Mouse (Mus musculus) thymus, adult 2 months (tissue): ENCODE data around the gene Csmd2. TPM values are rescaled to one million over a fixed set of nuclear protein-coding genes. Genes with fewer than 3 reads are reported as not detected.

ENCODE experiments used
- DNase-seq: peaks from one replicate; pipeline ENCODE4 v3.0.0; 2021
- H3K27ac ChIP-seq: fragments of 200-500 bp; 2 replicates; pipeline ENCODE4 v1.5.1; 2012; ENCODE audit warnings: low read length, control low read depth; ENCODE audit not compliant: control insufficient read depth, insufficient read depth
- H3K27me3 ChIP-seq: fragments of 200-500 bp; 2 replicates; pipeline ENCODE4 v1.6.1; 2012; ENCODE audit warnings: mild to moderate bottlenecking, low read length, moderate library complexity, mixed read lengths; ENCODE audit not compliant: control insufficient read depth, insufficient read depth
- H3K36me3 ChIP-seq: fragments of 200-500 bp; 2 replicates; pipeline ENCODE4 v1.6.1; 2012; ENCODE audit warnings: mild to moderate bottlenecking, low read length, moderate library complexity; ENCODE audit not compliant: control insufficient read depth, insufficient read depth
- H3K4me1 ChIP-seq: fragments of 200-500 bp; replicated peaks from 2 replicates; pipeline ENCODE4 v1.6.1; 2012; ENCODE audit warnings: low read length; ENCODE audit not compliant: control insufficient read depth, insufficient read depth
- H3K4me3 ChIP-seq: fragments of 200-500 bp; 2 replicates; pipeline ENCODE4 v1.5.1; 2012; ENCODE audit warnings: mild to moderate bottlenecking, low read length, control low read depth, moderate library complexity; ENCODE audit not compliant: control insufficient read depth, insufficient read depth
- CTCF ChIP-seq: fragments of 200-500 bp; IDR thresholded peaks from 2 replicates; pipeline ENCODE4 v1.5.1; 2012; ENCODE audit warnings: mild to moderate bottlenecking, control low read depth, low read length, moderate library complexity, borderline replicate concordance; ENCODE audit not compliant: control insufficient read depth, poor library complexity, insufficient read depth; ENCODE audit errors: extremely low read depth
- POLR2A ChIP-seq: fragments of 200-500 bp; IDR thresholded peaks from 2 replicates; pipeline ENCODE4 v1.6.1; 2012; ENCODE audit warnings: mild to moderate bottlenecking, low read length, control low read depth, moderate library complexity; ENCODE audit not compliant: control insufficient read depth, poor library complexity, insufficient read depth; ENCODE audit errors: extremely low read depth
- WGBS: fragments of 180-500 bp; shearing (Covaris S2); methylation state at CpG from one replicate; pipeline ENCODE4 v1.1.7; 2018; 5-methylcytosine and 5-hydroxymethylcytosine counted together
- polyA plus RNA-seq: library from polyadenylated mRNA; depleted of rRNA; stranded (reverse); fragments of >200 nt; gene quantifications from 2 replicates; pipeline ENCODE4 v1.2.3, GENCODE M21; 2012

The Csmd2 gene
- polyA plus RNA-seq, 1 experiment: 0.50 TPM

DNA sequence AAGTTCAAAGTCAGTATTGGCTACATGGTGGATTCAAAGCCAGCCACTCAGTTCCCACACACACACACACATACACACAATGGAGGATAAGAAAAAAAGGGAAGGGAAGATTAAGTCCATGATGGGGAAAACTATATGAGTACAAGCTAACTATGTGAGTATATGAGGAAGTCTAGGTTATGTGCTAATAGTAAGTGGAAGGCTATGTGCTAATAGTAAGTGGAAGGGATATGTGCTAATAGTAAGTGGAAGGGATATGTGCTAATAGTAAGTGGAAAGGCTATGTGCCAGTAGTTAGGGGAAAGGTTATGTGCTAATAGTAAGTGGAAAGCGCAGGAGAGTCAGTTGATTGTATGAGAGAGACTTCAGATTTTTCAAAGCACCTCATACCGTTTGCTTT, 453.6 kb downstream of the Csmd2 start:
- Histone ChIP-seq H3K4me1 (no peaks in the 10 kb centered on the region), H3K27me3 (no peaks in the 10 kb centered on the region), H3K36me3 (no peaks in the 10 kb centered on the region), H3K4me3 (no peak overlapping the region), H3K27ac (no peak overlapping the region)
- no peak for DNase-seq
- WGBS: 97% methylated on average over 2 of the region's 2 CpGs
- no peak for TF ChIP-seq POLR2A
- TF ChIP-seq CTCF: no peak

- Histone ChIP-seq H3K4me3 (no peak overlapping the region), H3K4me1 (no peaks in the 10 kb centered on the region), H3K36me3 (no peaks in the 10 kb centered on the region), H3K27me3 (no peaks in the 10 kb centered on the region), H3K27ac (no peak overlapping the region)
- no peak for DNase-seq
- WGBS: 77% methylated on average over 8 of the region's 8 CpGs
- no peak for TF ChIP-seq CTCF
- TF ChIP-seq POLR2A: no peak
Measured at GRCm38 (mm10) chr4:128442791-128443190, 455.1 kb downstream of the Csmd2 start.

- Histone ChIP-seq H3K4me3 (no peak overlapping the region), H3K27me3 (no peaks in the 10 kb centered on the region), H3K36me3 (no peaks in the 10 kb centered on the region), H3K27ac (no peak overlapping the region), H3K4me1 (no peaks in the 10 kb centered on the region)
- no peak for DNase-seq
- WGBS: 79% methylated on average over 15 of the region's 15 CpGs
- TF ChIP-seq POLR2A (no peak), CTCF (no peak)
Measured at GRCm38 (mm10) chr4:128445514-128446260, 458.0 kb downstream of the Csmd2 start.

DNA sequence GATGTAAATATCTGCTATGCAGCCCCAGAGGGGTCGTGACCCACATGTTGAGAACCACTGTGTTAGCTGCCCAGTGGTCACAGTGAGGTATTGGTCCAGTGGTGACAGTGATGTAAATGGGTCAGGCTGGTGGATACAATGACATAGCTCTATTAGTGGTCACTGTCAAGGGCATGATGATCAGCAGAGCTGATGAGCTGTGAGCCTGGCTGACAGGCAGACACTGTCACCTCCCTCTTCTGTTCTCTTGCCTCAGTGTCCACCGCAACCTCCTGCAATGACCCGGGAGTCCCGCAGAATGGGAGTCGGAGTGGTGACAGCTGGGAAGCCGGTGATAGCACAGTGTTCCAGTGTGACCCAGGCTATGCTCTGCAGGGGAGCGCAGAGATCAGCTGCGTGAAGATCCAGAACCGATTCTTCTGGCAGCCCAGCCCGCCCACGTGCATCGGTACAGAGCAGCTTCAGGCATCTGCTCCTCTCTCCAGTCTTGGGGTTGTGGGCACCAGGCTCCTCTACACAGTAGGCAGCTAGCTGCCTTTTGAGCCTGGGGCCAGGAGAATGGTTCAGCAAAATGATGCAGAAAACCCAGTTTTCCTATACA, 461.3 kb downstream of the Csmd2 start:
- TF ChIP-seq CTCF (no peak), POLR2A (no peak)
- no peak for DNase-seq
- no peaks in the 10 kb centered on the region for H3K36me3 ChIP-seq
- H3K4me1 ChIP-seq: no peaks in the 10 kb centered on the region
- no peaks in the 10 kb centered on the region for H3K27me3 ChIP-seq
- H3K4me3 ChIP-seq: no peak overlapping the region
- WGBS: 92% methylated on average over 12 of the region's 12 CpGs
- no peak overlapping the region for H3K27ac ChIP-seq

GRCm38 (mm10) chr4:128450137-128450536, 462.5 kb downstream of the Csmd2 start:
- Histone ChIP-seq H3K36me3 (no peaks in the 10 kb centered on the region), H3K4me3 (no peak overlapping the region), H3K27me3 (no peaks in the 10 kb centered on the region), H3K4me1 (no peaks in the 10 kb centered on the region), H3K27ac (no peak overlapping the region)
- no peak for DNase-seq
- WGBS: 85% methylated on average over 8 of the region's 8 CpGs
- no peak for TF ChIP-seq CTCF
- TF ChIP-seq POLR2A: no peak

DNA sequence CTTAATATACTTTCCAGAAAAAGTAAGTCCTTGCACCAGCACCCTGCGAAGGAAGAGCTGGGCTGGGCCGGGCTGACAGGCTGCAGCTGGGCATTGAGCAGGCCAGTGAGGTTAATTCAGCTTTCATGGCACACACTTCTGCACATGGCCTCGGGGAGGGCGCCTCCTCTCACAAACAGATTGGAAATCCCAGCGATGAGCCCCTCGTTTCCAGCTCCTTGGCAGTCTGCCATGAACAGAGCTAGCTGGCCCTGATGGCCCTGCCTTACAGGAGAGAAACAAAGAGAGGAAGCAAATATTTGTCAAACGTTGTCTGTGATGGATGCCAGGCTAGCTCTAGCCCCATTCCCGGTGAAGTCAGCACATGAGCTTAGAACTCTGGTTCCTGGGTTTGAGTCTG, 463.3 kb downstream of the Csmd2 start:
- no peak for DNase-seq
- Histone ChIP-seq H3K4me1 (no peaks in the 10 kb centered on the region), H3K4me3 (no peak overlapping the region), H3K27ac (no peak overlapping the region), H3K36me3 (no peaks in the 10 kb centered on the region), H3K27me3 (no peaks in the 10 kb centered on the region)
- WGBS: 50% methylated on average over 8 of the region's 8 CpGs
- TF ChIP-seq CTCF: no peak
- TF ChIP-seq POLR2A: no peak

- Histone ChIP-seq H3K27ac (no peak overlapping the region), H3K36me3 (no peaks in the 10 kb centered on the region), H3K4me3 (no peak overlapping the region), H3K27me3 (no peaks in the 10 kb centered on the region), H3K4me1 (no peaks in the 10 kb centered on the region)
- TF ChIP-seq CTCF: no peak
- TF ChIP-seq POLR2A: no peak
- no peak for DNase-seq
- WGBS: 84% methylated on average over 3 of the region's 3 CpGs
Measured at GRCm38 (mm10) chr4:128451383-128451794, 463.7 kb downstream of the Csmd2 start.
